Mouse (Mus musculus) embryo, embryonic 11 days (tissue): ENCODE measurements at regions not wholly inside any gene's neighbourhood (a gene's known extent, or its start where the extent isn't known, plus 50 kb on each side); places are given as distances from the start of the nearest gene placed in this dataset.

ENCODE experiments used
- DNase-seq: peaks from one replicate; pipeline ENCODE4 v3.0.0-alpha.2; 2015

DNA sequence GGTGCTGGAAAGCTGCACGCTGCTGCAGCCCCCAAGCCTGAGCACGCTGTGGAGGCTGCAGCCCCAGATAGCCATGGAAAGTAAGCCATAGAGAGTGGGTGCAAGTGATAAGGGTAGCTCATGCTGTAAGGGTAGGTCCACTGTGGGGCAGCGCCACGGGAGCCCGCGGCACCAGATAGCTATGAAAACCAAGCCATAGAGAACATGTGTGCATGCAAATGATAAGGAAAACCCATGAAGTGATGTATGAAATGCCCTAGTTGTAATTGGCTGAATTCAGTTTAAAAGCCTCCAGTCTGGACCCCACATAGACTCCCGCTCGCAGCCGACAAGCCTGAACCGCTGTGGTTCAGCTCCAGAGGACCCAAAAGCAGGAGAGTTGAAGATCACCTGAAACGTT lies 58.8 kb upstream of the L3mbtl3 start:
- DNase-seq = no peak

DNA sequence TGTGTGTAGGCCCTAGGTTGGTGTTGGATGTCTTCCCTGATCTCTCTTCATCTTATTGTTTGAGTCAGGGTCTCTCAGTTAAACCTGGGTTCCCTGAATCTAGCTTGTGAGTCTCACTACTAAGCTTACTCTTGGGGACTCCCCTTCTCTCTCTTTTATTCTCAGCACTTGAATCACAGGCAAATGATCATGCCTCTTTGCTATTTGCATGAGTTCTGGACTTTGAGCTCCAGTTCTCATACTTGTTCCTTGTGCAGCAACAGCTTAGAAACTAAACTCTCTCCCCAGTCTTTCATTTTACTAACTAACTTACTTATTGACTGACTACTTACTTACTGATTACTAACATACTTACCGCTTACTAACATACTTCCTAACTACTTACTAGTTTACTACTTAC lies 64.9 kb upstream of the L3mbtl3 start:
- DNase-seq = no peak

GRCm38 (mm10) chr10:26484311-26484710 lies 108.5 kb upstream of the L3mbtl3 start:
- DNase-seq = peak; percentile 18

- no peak for DNase-seq
These were observed 115.6 kb upstream of the L3mbtl3 start for GRCm38 (mm10) chr10:26491351-26491750.

GRCm38 (mm10) chr10:26492146-26492545 lies 116.4 kb upstream of the L3mbtl3 start:
- DNase-seq = peak; percentile 35

- DNase-seq = no peak
These were observed 117.2 kb upstream of the L3mbtl3 start for GRCm38 (mm10) chr10:26492856-26493484.

DNA sequence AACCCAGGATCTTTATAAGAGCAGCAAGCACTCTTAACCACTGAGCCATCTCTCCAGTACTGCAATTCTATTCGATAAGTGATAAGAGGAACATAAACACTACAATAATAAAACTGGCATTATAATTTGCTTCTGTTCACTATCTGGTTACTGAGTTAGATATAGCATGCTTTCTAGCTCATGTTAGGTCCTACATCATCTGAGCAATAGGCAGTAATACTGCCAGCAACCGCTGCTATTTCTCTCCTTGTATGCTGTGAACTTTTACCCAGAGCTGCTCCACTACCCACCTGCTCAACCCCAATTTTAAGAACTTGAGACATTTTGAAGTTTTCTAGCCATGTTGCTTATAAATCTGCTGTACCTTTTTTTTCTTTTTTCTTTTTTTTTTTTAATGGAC lies 118.0 kb upstream of the L3mbtl3 start:
- no peak for DNase-seq

DNA sequence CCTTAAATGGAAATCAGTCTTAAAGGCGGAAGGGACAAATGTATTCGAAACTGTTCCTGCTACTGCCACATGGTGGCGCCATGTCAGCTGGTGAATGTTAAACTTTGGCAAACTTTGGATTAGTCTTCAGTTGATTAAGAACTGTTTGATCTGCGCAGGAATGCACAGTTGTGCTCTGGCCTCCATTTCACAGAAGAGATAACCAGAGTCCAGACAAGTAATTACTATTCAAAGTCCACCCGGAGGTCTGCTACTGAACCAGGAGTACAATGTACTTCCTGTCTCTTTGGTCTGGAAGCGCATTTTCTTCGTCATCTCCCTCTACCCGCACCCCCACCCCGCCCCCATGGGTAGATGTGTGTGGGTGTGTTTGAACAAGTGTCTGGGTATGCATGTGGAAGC lies 118.6 kb upstream of the L3mbtl3 start:
- peak; percentile 47 for DNase-seq

GRCm38 (mm10) chr10:26500265-26500935 lies 124.6 kb upstream of the L3mbtl3 start:
- DNase-seq = no peak

DNA sequence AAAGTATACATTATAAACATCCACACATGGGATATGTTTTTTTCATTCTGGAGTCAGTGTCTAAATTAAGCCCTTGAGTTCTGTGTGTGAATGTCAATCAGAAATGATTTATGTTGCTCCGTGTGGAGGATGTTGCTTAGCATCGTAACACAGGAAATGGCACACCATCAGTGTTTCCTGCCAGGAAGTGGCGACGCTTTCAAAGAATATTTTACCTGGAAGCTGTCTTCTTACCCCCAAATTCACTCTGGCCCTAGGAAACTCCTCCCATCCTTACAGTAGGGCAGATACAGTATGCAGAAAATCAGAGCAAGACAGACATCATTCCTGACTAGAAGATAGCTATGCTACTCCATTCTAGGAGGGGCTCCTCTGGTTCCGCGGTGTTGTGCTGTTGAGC lies 145.1 kb upstream of the L3mbtl3 start:
- DNase-seq = no peak

- DNase-seq = no peak
These were observed 150.2 kb upstream of the L3mbtl3 start for GRCm38 (mm10) chr10:26525848-26526546.

GRCm38 (mm10) chr10:26540189-26540588 lies 164.4 kb upstream of the L3mbtl3 start:
- no peak for DNase-seq

- DNase-seq = no peak
These were observed 168.3 kb upstream of the L3mbtl3 start for GRCm38 (mm10) chr10:26544061-26544460.

- no peak for DNase-seq
These were observed 169.0 kb upstream of the L3mbtl3 start for GRCm38 (mm10) chr10:26544796-26545195.

GRCm38 (mm10) chr10:26556246-26556645 lies 180.5 kb upstream of the L3mbtl3 start:
- DNase-seq = no peak

- DNase-seq = no peak
These were observed 182.3 kb upstream of the L3mbtl3 start for GRCm38 (mm10) chr10:26558118-26558517.

GRCm38 (mm10) chr10:26559323-26559722 lies 183.6 kb upstream of the L3mbtl3 start:
- no peak for DNase-seq

- no peak for DNase-seq
These were observed 184.7 kb upstream of the L3mbtl3 start for GRCm38 (mm10) chr10:26560456-26560855.

GRCm38 (mm10) chr10:26564462-26564861 lies 188.7 kb upstream of the L3mbtl3 start:
- DNase-seq = peak; percentile 35

DNA sequence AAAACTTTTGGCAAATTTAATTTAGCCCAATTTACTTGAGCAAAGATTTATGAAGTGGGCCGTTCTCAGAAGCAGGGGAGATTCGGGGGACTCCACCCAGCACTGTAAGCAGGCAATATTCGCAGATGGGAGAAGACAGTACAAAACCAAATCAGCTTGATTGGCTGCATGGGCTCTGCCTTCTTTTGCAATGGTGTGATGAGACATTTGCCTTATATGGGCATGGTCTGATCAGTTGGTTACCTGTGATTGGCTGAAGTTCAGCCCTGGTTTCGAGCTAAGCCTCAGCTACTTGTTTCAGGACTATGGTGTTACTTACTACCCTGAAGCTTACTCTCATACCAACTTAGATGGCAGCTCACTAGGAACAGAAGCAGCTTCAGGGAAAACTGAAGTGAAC lies 185.6 kb upstream of the Arhgap18 start:
- DNase-seq = no peak

- no peak for DNase-seq
These were observed 182.8 kb upstream of the Arhgap18 start for GRCm38 (mm10) chr10:26570468-26570867.

GRCm38 (mm10) chr10:26571377-26571776 lies 181.8 kb upstream of the Arhgap18 start:
- DNase-seq = no peak

GRCm38 (mm10) chr10:26576153-26576552 lies 177.1 kb upstream of the Arhgap18 start:
- no peak for DNase-seq

- no peak for DNase-seq
These were observed 176.1 kb upstream of the Arhgap18 start for GRCm38 (mm10) chr10:26577087-26577486.
